Mouse (Mus musculus): ENCODE data around the gene Nfkb2. TPM values are rescaled to one million over a fixed set of nuclear protein-coding genes. Genes with fewer than 3 reads are reported as not detected.

Gene Nfkb2
- polyA plus RNA-seq (2015; fragmentation: Nextera tagmentation; extraction: Ambion mirVana) = 1.1 and 1.5 TPM in 2 replicates

DNA sequence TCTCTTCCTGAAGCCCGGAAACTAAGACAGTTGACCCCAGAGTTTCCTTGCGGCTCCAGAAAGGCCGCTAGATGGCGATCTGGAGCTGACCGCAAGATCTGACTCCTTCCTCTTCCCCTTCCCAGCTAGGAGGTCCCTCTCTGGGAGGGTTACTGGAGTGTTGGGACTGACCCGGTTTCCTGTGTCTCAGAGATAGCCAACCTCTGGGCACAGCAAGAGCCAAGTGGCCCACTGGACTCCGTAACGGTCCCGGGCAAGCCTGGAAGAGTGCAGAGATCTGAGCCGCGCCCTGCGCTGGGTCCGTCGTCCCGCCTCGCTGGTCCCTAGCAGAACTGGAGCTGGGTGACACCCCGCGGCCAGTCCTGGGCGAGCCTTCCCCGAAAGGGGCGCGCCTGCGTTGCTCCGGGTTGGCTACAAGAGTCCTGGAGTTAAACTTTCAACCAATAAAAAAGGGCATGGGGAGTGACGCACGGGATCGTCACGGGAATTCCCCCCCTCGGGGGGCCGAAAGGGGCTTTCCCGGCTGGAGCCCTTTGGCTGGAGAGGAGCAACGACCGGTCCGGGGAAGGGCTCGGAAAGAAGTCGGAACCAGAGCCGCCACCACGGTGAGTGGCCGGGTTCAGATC, at the start of gene Nfkb2:
Gene Nfkb2 (plus strand): TSS at position 105 of the 626 bp plus-strand sequence.
- Histone ChIP-seq H3K4me3 (peak within 1 kb of the TSS; percentile 56), H3K4me1 (peaks cover 28% of the 10 kb centered on the region), H3K27ac (0 out of 2 replicates have a peak within 1 kb of the TSS, but pooled peaks have one; percentile 7), H3K9me3 (replicated peaks) (no peaks in the 10 kb centered on the region), H3K36me3 (ENCODE audit: poor library complexity, severe bottlenecking) (no peaks in the 10 kb centered on the region), H3K4me2 (peak within 1 kb of the TSS; percentile 94), H3K9ac (peak within 1 kb of the TSS; percentile 69), H3K27me3 (peaks cover 42% of the 10 kb centered on the region)
- WGBS = 0% methylated on average over 39 of the region's 39 CpGs
- ATAC-seq = peak; percentile 80

DNA sequence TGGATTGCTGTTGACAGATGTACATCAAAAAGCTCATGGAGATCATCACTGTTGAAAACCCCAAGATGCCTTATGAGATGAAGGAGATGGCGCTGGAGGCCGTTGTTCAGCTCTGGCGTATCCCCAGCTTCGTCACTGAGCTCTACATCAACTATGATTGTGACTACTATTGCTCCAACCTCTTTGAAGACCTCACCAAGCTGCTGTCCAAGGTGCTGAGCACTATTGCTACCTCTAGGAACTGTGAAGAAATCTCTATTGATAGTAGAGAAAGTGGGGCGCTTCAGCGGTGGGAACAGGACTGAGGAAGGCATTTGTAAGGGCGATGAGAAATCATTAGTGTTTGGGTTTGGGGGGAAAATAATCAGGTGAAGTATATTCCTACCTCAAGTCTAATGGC, 39.4 kb upstream of the Nfkb2 start:
- Histone ChIP-seq H3K36me3 (ENCODE audit: poor library complexity, severe bottlenecking) (peaks cover 100% of the 10 kb centered on the region), H3K27ac (no peak overlapping the region), H3K9ac (no peak overlapping the region), H3K4me3 (no peak overlapping the region), H3K4me2 (no peak overlapping the region), H3K9me3 (replicated peaks) (no peaks in the 10 kb centered on the region), H3K4me1 (no peaks in the 10 kb centered on the region), H3K27me3 (no peaks in the 10 kb centered on the region)
- no peak for ATAC-seq
- WGBS = 92% methylated on average over 7 of the region's 7 CpGs

DNA sequence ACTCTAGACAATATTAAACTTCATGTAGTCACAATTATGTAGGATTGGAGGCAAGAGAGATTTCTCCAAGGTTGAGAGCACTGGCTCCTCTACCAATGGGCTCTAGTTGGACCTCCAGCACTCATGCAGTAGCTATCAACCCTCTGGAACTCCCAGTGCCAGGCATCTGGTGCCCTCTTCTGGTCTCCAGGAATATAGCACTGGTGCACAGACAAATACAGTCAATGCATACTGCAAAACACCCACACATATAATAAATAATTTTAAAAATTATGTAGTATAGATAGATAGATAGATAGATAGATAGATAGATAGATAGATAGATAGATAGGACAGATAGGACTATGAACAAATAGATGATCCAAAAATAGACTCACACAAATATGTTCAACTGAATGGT, 28.8 kb upstream of the Nfkb2 start:
- Histone ChIP-seq H3K36me3 (ENCODE audit: poor library complexity, severe bottlenecking) (peaks cover 81% of the 10 kb centered on the region), H3K4me2 (no peak overlapping the region), H3K27me3 (no peaks in the 10 kb centered on the region), H3K27ac (no peak overlapping the region), H3K4me3 (no peak overlapping the region), H3K9me3 (replicated peaks) (0 out of 2 replicates have a peak, but pooled peaks cover 3% of the 10 kb centered on the region), H3K9ac (no peak overlapping the region), H3K4me1 (no peaks in the 10 kb centered on the region)
- no peak for ATAC-seq

DNA sequence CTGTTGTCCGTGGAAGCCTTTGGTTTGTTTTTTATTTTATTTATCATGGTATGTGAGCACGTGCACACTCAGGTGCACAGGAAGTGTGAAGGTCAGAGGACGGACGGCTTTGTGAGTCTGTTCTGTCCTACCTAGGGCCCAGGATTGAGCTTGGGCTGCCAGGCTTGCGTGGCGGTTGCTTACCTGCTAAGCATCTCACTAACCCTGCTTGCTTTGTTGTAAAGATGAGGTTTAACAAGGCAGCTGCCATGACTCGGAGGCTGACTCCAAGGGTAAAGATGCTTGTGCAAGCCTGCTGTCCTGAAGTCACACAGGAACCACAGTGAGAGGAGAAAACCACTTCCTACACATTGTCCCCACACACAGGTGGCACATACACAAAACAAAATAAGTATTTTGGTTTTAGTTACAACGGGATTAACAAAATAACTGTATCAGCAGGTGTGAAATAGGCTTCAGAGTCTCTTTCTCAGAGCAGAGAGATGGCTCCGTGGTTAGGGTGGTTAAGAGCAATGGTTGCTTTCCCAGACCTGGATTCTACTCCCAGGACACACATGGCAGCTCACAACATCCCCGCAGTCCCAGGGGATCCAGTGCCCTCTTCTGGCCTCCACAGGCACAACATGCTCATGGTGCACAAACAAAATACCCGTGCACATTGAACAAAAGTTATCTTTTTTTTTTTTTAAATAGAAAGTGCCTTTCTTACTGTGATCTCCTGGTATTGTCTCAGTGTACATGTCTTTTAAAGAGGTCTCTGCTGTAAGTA, 21.9 kb upstream of the Nfkb2 start:
- Histone ChIP-seq H3K27me3 (no peaks in the 10 kb centered on the region), H3K4me2 (no peak overlapping the region), H3K9me3 (replicated peaks) (no peaks in the 10 kb centered on the region), H3K36me3 (ENCODE audit: poor library complexity, severe bottlenecking) (peaks cover 92% of the 10 kb centered on the region), H3K4me3 (no peak overlapping the region), H3K9ac (no peak overlapping the region), H3K27ac (no peak overlapping the region), H3K4me1 (no peaks in the 10 kb centered on the region)
- ATAC-seq = no peak
- 97% methylated on average over 11 of the region's 11 CpGs for WGBS

DNA sequence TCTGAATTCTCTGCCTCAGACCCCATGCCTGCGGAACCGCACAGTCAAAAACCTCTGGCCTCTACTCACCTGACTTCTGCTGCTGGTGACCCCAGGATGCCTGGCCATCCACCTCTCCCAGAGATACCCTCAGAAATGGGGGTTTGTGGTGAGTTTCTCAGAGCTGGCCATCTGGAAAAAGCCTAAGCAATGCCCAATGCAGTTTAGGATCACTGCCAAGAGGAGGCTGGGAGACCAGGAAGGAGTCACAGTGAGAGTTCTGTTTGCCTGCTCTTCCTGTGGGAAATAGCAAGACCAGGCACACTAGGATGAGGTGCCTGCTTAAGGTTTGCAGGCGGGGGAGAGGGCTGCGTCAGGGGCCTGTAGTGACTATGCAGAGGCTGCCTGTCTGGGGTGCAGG, 19.4 kb upstream of the Nfkb2 start:
- no peaks in the 10 kb centered on the region for H3K4me1 ChIP-seq
- H3K27ac ChIP-seq = no peak overlapping the region
- no peaks in the 10 kb centered on the region for H3K9me3 ChIP-seq (replicated peaks)
- no peak overlapping the region for H3K4me3 ChIP-seq
- ATAC-seq = no peak
- peaks cover 79% of the 10 kb centered on the region for H3K36me3 ChIP-seq (ENCODE audit: poor library complexity, severe bottlenecking)
- 89% methylated on average over 4 of the region's 4 CpGs for WGBS
- no peaks in the 10 kb centered on the region for H3K27me3 ChIP-seq
- no peak overlapping the region for H3K4me2 ChIP-seq
- H3K9ac ChIP-seq = no peak overlapping the region

DNA sequence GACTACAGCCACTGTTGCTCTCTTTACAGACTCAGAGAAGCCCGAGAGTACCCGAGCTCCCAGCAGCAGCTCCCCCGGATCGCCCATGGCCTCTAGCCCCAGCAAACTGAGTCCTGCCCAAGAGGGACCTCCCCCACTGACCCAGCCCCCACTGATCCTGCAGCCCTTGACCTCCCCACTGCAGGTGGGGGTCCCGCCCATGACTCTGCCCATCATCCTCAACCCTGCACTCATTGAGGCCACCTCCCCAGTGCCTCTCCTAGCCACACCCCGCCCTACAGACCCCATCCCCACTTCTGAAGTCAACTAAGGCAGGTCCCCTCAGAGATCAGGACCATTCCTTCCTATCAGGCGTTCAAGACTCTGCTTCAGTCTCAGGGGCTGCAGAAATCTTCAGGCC, 18.5 kb upstream of the Nfkb2 start:
- peaks cover 70% of the 10 kb centered on the region for H3K36me3 ChIP-seq (ENCODE audit: poor library complexity, severe bottlenecking)
- H3K27ac ChIP-seq = no peak overlapping the region
- no peak overlapping the region for H3K4me3 ChIP-seq
- no peaks in the 10 kb centered on the region for H3K27me3 ChIP-seq
- 92% methylated on average over 7 of the region's 7 CpGs for WGBS
- no peak for ATAC-seq
- H3K4me1 ChIP-seq = no peaks in the 10 kb centered on the region
- H3K4me2 ChIP-seq = no peak overlapping the region
- H3K9me3 ChIP-seq (replicated peaks) = no peaks in the 10 kb centered on the region
- H3K9ac ChIP-seq = no peak overlapping the region

DNA sequence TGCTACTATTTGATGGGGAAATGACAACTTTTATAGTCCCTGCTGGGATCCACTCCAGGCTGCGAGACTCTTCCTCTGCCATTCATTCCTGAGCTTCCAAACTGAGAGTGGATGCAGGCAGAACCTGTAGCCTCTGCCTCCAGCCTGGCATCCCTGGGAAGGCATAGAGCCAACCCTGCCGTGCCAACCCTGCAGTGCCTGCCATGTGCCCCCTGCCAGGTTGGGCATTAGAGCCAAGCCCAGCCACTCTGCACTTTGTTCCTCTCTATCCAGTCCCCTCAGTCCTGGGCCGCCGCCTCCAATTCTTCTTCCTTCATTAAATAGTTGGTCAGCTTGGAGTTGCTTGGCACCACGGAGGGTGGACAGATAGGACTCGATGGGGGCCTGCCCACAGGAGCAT, 18.1 kb upstream of the Nfkb2 start:
- Histone ChIP-seq H3K27me3 (no peaks in the 10 kb centered on the region), H3K9ac (no peak overlapping the region), H3K4me2 (no peak overlapping the region), H3K27ac (no peak overlapping the region), H3K9me3 (replicated peaks) (no peaks in the 10 kb centered on the region), H3K36me3 (ENCODE audit: poor library complexity, severe bottlenecking) (peaks cover 66% of the 10 kb centered on the region), H3K4me3 (no peak overlapping the region), H3K4me1 (no peaks in the 10 kb centered on the region)
- 91% methylated on average over 6 of the region's 6 CpGs for WGBS
- no peak for ATAC-seq

DNA sequence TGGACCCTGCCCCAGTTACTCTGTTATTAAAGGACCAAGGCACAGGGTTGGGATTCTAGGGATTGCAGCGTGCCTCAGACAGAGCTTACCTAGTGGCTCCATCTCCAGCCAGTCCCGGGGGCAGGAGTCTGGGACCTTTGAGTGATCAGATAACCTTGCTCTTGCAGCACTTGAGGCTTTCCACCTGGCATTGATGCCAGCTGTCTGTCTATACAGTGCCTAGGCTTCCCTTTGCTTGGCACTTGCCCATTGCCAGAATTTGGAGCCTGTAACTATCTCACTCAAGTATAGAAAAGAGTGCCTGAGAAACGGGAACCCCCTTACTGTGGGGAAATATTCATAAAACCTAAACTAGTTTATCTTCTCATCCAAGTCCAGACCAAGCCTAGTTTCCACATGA, 17.2 kb upstream of the Nfkb2 start:
- WGBS = 90% methylated on average over 3 of the region's 3 CpGs
- no peaks in the 10 kb centered on the region for H3K4me1 ChIP-seq
- ATAC-seq = no peak
- no peak overlapping the region for H3K4me2 ChIP-seq
- H3K27ac ChIP-seq = no peak overlapping the region
- H3K4me3 ChIP-seq = no peak overlapping the region
- no peak overlapping the region for H3K9ac ChIP-seq
- peaks cover 57% of the 10 kb centered on the region for H3K36me3 ChIP-seq (ENCODE audit: poor library complexity, severe bottlenecking)
- H3K27me3 ChIP-seq = no peaks in the 10 kb centered on the region
- H3K9me3 ChIP-seq (replicated peaks) = no peaks in the 10 kb centered on the region

DNA sequence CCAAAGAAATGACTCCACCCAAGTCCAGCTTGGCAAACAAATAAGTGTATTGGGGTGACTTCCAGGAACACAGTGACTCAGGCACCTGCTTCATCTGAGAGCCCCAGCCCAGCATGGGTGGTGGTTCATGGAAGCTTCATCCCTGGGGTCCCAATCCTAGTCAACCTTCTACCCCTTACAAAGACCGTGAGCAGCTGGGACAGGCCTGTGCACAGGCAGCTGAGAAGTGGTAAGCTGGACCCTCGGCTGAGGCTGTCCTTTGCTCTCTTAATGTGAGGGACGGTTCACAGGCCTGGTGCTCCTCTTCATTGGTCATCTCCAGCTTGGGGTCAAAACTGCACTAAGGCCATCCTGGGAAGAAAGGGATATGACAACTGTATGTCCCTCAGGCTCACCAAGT, 16.6 kb upstream of the Nfkb2 start:
- H3K9me3 ChIP-seq (replicated peaks) = no peaks in the 10 kb centered on the region
- H3K9ac ChIP-seq = no peak overlapping the region
- H3K4me3 ChIP-seq = no peak overlapping the region
- no peak for ATAC-seq
- H3K27me3 ChIP-seq = no peaks in the 10 kb centered on the region
- 89% methylated on average over 3 of the region's 3 CpGs for WGBS
- peaks cover 51% of the 10 kb centered on the region for H3K36me3 ChIP-seq (ENCODE audit: poor library complexity, severe bottlenecking)
- H3K27ac ChIP-seq = no peak overlapping the region
- H3K4me1 ChIP-seq = no peaks in the 10 kb centered on the region
- H3K4me2 ChIP-seq = no peak overlapping the region

DNA sequence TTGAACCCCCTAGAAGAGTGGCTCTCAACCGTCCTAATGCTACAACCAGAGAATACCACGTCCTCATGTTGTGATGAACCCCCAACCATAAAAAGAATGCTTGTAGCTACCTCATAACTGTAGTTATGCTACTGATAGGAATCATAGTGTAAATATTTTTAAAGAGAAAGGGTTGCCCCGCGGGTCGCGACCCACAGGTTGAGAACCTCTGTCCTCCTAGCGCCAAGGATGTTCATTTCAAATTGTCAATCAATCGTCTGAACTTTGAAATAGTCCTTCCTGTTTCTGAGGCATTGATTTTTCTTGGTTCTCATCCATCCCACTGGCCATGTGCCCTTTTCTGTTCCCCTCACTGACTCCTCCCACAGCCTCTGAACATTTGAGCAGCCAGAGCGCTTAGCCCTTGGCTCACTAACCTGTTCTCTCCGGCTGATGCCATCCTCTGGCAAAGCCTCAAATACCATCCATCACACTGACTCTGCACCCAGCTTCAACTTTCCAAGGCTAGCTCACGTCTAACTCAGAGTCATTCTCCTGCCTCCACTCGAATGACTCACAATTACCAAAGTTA, 13.5 kb upstream of the Nfkb2 start:
- Histone ChIP-seq H3K36me3 (ENCODE audit: poor library complexity, severe bottlenecking) (peaks cover 20% of the 10 kb centered on the region), H3K4me2 (no peak overlapping the region), H3K4me1 (no peaks in the 10 kb centered on the region), H3K27ac (no peak overlapping the region), H3K9me3 (replicated peaks) (no peaks in the 10 kb centered on the region), H3K27me3 (no peaks in the 10 kb centered on the region), H3K4me3 (no peak overlapping the region), H3K9ac (no peak overlapping the region)
- WGBS = 76% methylated on average over 12 of the region's 12 CpGs
- ATAC-seq = no peak

DNA sequence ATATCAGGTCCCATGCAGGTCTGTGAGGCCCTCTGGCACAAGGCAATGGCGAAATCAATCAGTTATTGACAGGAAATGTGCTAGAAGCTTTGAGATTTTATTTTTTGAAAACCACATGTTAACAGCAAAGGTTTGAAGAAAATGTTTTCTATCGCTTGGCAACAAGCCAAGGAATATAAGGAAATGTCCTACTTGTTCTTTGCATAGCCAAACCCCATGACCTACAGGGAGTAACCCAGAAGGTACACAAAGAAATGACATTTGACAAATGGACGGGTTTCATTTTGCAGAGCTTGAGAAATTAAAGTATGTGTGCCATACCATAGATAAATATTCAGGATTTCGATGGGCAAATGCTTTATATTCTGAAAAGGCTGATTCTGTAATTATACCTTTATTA, 7.2 kb upstream of the Nfkb2 start:
- 74% methylated on average over 4 of the region's 4 CpGs for WGBS
- H3K9ac ChIP-seq = no peak overlapping the region
- no peaks in the 10 kb centered on the region; the same call in 1 of the 2 replicates for H3K27me3 ChIP-seq
- no peak overlapping the region for H3K27ac ChIP-seq
- H3K4me3 ChIP-seq = no peak overlapping the region
- ATAC-seq = no peak
- H3K36me3 ChIP-seq (ENCODE audit: poor library complexity, severe bottlenecking) = no peaks in the 10 kb centered on the region
- no peaks in the 10 kb centered on the region for H3K9me3 ChIP-seq (replicated peaks)
- H3K4me2 ChIP-seq = no peak overlapping the region
- no peaks in the 10 kb centered on the region for H3K4me1 ChIP-seq

DNA sequence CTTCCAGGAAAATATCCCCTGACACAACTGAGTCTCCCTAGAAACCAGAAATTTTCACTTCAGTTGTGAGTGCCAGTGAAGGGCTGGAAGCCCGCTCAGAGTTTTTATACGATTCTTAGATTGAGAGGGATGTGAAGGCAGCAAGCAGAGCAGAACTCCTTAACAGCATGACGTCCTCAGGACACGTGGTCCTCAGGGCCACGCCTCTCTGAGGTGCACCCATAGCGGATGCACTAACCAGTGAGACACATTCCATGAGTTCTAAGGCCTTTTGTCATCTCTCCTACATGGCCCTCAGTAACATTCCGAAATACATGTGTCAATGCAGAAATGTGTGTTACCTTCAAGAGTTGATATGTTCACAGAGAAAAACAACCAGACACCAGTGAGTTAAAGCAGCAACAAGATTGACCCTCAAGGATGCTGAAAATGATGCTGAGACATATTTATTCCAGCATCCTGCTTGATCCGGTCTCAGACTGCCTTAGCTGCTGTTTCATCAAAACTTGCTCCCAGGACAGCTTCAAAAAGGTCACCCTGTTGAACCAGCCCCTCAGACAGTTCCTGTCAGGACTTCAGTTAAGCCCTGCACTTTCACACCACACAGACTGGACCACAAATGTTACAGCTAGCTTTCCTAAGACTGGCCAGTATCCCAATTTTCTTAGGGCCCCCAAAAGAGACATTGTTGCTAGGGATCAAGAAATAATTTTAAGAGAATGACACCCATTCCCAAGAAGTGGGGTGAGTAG, 3.6 kb upstream of the Nfkb2 start:
- peaks cover 16% of the 10 kb centered on the region for H3K4me1 ChIP-seq
- no peak overlapping the region for H3K4me3 ChIP-seq
- H3K9ac ChIP-seq = no peak overlapping the region
- peaks cover 8% of the 10 kb centered on the region for H3K27me3 ChIP-seq
- H3K36me3 ChIP-seq (ENCODE audit: poor library complexity, severe bottlenecking) = no peaks in the 10 kb centered on the region
- WGBS = 41% methylated on average over 8 of the region's 8 CpGs
- H3K9me3 ChIP-seq (replicated peaks) = no peaks in the 10 kb centered on the region
- H3K4me2 ChIP-seq = no peak overlapping the region
- no peak overlapping the region for H3K27ac ChIP-seq
- ATAC-seq = no peak
